Mouse (Mus musculus) heart, adult 2 months (tissue): ENCODE measurements around the gene Gm10842.

ENCODE experiments used
- CTCF ChIP-seq: fragments of 200-600 bp; IDR thresholded peaks from 2 replicates; pipeline ENCODE4 v1.8.1; 2022; ENCODE audit warnings: antibody characterized with exemption, mild to moderate bottlenecking, moderate library complexity
- POLR2A ChIP-seq: fragments of 200-500 bp; IDR thresholded peaks from 2 replicates; pipeline ENCODE4 v1.6.1; 2011; ENCODE audit warnings: mild to moderate bottlenecking, low read depth, low read length, control low read depth; ENCODE audit not compliant: insufficient read depth

GRCm38 (mm10) chr11:105125735-105126519 is 20.8 kb upstream of the Gm10842 start, which contains the start of gene Mettl2:
- TF ChIP-seq CTCF (peak; percentile 81), POLR2A (peak; percentile 83)
